In genomic region chr13:59518016-59518415, GRCm38 (mm10) we compare ENCODE assay signal across 17 mouse cellular contexts.
DNase-seq lines count a peak whose midpoint lies in the region; ATAC-seq lines count a peak whose summit lies in the region.
"Had no signal": no experiment of that assay in that cellular context is flagged by ENCODE, and none has a peak within 500 bp of the region (broad histone marks: within the 10 kb centered on the region; RNA-seq: fewer than 3 reads in every experiment).

No protein-coding gene starts in this region.

- ATAC-seq in CD4-positive, CD25-positive, alpha-beta regulatory T cell, adult 4 months: peak; percentile 74
- ATAC-seq in inflammation-experienced regulatory T-cells, adult 6 months: peak; percentile 61
- ATAC-seq: forebrain, embryonic 13.5 days; forebrain, embryonic 15.5 days; forebrain, postnatal 0 days had no signal

- intact Hi-C loops in heart, postnatal 10 days (cut with DNase I): loop anchor here (5.0 kb wide), 1 partner anchor 209 kb away; no protein-coding TSS in a partner anchor

- peak; percentile 45 for DNase-seq in heart, adult 11 months
- DNase-seq in heart, postnatal 10 days: no peak
- no peak for DNase-seq in spleen, postnatal 14 days (ENCODE audit: low spot score in 2 of 2)
- DNase-seq: adrenal gland, adult 8-10 months; adrenal gland, postnatal 14 days; adrenal gland, postnatal 36 days; B cell, adult 2 months; cerebellum, adult 11-12 months; cerebellum, adult 2 months; cerebellum, adult 9-10 months; cerebellum, postnatal 10 days; cerebellum, postnatal 25 days; forebrain, postnatal 0 days had no signal
